Comparison of ENCODE assay signal across 20 mouse cellular contexts in the genomic region with DNA sequence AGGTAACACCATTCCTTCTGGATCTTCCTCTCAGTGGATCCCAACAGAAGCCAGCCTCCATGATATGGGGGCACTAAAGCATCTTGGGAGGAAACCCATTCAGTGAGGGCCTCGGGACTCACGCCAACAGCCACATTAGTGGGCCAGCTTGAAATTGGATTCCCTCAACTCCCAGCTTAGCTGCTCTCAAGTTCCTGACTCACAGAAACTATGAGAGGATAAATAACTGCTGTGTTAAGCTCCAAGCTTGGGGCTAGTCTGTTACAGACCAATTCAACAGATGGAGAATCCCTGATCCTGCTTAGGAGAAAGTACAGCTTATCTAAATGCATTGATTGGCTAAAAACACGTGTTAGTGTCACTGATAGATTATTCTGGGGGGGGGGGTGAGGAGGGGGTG.
A peak's percentile ranks its signal among the peaks of the same experiment; 100 is the strongest.
DNase-seq lines count a peak whose midpoint lies in the region; ATAC-seq lines count a peak whose summit lies in the region.
"Had no signal": no experiment of that assay in that cellular context is flagged by ENCODE, and none has a peak within 500 bp of the region (broad histone marks: within the 10 kb centered on the region; RNA-seq: fewer than 3 reads in every experiment).

No protein-coding gene starts in this region.

- no peak overlapping the region for H3K4me3 ChIP-seq in midbrain, embryonic 11.5 days (ENCODE audit: low read depth, low read length)
- no peak overlapping the region for H3K4me3 ChIP-seq in midbrain, embryonic 10.5 days
- H3K4me3 ChIP-seq: embryonic facial prominence, embryonic 13.5 days; forebrain, embryonic 13.5 days; forebrain, embryonic 15.5 days had no signal

- DNase-seq in midbrain, embryonic 11.5 days (ENCODE audit: low spot score, missing footprints): peak; percentile 60
- DNase-seq in midbrain, embryonic 10.5 days (ENCODE audit: low spot score): no peak
- peak; percentile 4 for DNase-seq in NIH3T3 (ENCODE audit: low read depth)
- DNase-seq in retina, postnatal 1 day: peak; percentile 80
- DNase-seq in kidney, adult 11 months: no peak
- DNase-seq in heart, postnatal 14 days: no peak
- DNase-seq: adrenal gland, adult 8-10 months; adrenal gland, postnatal 14 days; adrenal gland, postnatal 36 days; cerebellum, adult 11-12 months; cerebellum, adult 2 months; cerebellum, adult 9-10 months; cerebellum, postnatal 10 days; cerebellum, postnatal 25 days; forebrain, postnatal 0 days had no signal

- no peak overlapping the region for H3K4me2 ChIP-seq in midbrain, embryonic 11.5 days
- H3K4me2 ChIP-seq: embryonic facial prominence, embryonic 13.5 days; forebrain, embryonic 13.5 days; forebrain, embryonic 15.5 days had no signal

- intact Hi-C loops in heart, postnatal 14 days (cut with DNase I): no loop called here

- H3K9ac ChIP-seq in midbrain, embryonic 11.5 days (ENCODE audit: low read length): no peak overlapping the region
- H3K9ac ChIP-seq: embryonic facial prominence, embryonic 13.5 days; forebrain, embryonic 13.5 days; forebrain, embryonic 15.5 days; forebrain, postnatal 0 days had no signal

- H3K36me3 ChIP-seq in midbrain, embryonic 11.5 days (ENCODE audit: control insufficient read depth, insufficient read depth, low read length): no peaks in the 10 kb centered on the region
- no peaks in the 10 kb centered on the region for H3K36me3 ChIP-seq in midbrain, embryonic 10.5 days
- H3K36me3 ChIP-seq: embryonic facial prominence, embryonic 13.5 days; forebrain, embryonic 15.5 days had no signal

- H3K27me3 ChIP-seq in midbrain, embryonic 11.5 days (ENCODE audit: control insufficient read depth, insufficient read depth, low read length): no peaks in the 10 kb centered on the region
- no peaks in the 10 kb centered on the region for H3K27me3 ChIP-seq in midbrain, embryonic 10.5 days (ENCODE audit: low read depth, poor library complexity, severe bottlenecking)
- H3K27me3 ChIP-seq: embryonic facial prominence, embryonic 13.5 days; forebrain, embryonic 13.5 days; forebrain, embryonic 15.5 days; Patski had no signal

- WGBS in midbrain, embryonic 11.5 days: 82% methylated on average over 3 of the region's 3 CpGs
- WGBS in midbrain, embryonic 10.5 days: 84% methylated on average over 3 of the region's 3 CpGs

- no peak for ATAC-seq in midbrain, embryonic 11.5 days (ENCODE audit: low FRiP score)
- ATAC-seq: activated CD4-positive, CD25-positive, alpha-beta regulatory T cell, adult 4 months; forebrain, embryonic 13.5 days; forebrain, embryonic 15.5 days; forebrain, postnatal 0 days; Patski had no signal

- no peaks in the 10 kb centered on the region for H3K9me3 ChIP-seq in midbrain, embryonic 11.5 days (ENCODE audit: control insufficient read depth, low read length)
- H3K9me3 ChIP-seq in midbrain, embryonic 10.5 days (replicated peaks): no peaks in the 10 kb centered on the region
- H3K9me3 ChIP-seq: embryonic facial prominence, embryonic 13.5 days; forebrain, embryonic 13.5 days; forebrain, embryonic 15.5 days had no signal

- H3K27ac ChIP-seq in midbrain, embryonic 11.5 days (ENCODE audit: low read depth, low read length): no peak overlapping the region
- no peak overlapping the region for H3K27ac ChIP-seq in midbrain, embryonic 10.5 days (replicated peaks)
- H3K27ac ChIP-seq: embryonic facial prominence, embryonic 13.5 days; forebrain, embryonic 13.5 days; forebrain, embryonic 15.5 days had no signal

- H3K4me1 ChIP-seq in midbrain, embryonic 11.5 days (ENCODE audit: control insufficient read depth, insufficient read depth, low read length): no peaks in the 10 kb centered on the region; the same call in 1 of the 2 replicates
- H3K4me1 ChIP-seq in midbrain, embryonic 10.5 days: peaks cover 15% of the 10 kb centered on the region
- H3K4me1 ChIP-seq: forebrain, embryonic 13.5 days; forebrain, embryonic 15.5 days had no signal

Comparison
In these comparisons a context has a peak if more than half of its experiments do, and no peak if none do; other contexts are left out.
1. DNase-seq: peak in midbrain, embryonic 11.5 days (single experiment), NIH3T3 (single experiment) and retina, postnatal 1 day (single experiment); none in midbrain, embryonic 10.5 days (single experiment), kidney, adult 11 months (single experiment) and heart, postnatal 14 days (0 of 2).